Mouse (Mus musculus): ENCODE data around the gene Rab29. TPM values are rescaled to one million over a fixed set of nuclear protein-coding genes. Genes with fewer than 3 reads are reported as not detected.
"Not testable (repeated sequence)": the region's sequence is repeated elsewhere in the genome, so short reads cannot be mapped to it uniquely, and the experiment has no call there.

The Rab29 gene
- polyA plus RNA-seq, 2 experiments: 22.8 to 25.2 TPM

DNA sequence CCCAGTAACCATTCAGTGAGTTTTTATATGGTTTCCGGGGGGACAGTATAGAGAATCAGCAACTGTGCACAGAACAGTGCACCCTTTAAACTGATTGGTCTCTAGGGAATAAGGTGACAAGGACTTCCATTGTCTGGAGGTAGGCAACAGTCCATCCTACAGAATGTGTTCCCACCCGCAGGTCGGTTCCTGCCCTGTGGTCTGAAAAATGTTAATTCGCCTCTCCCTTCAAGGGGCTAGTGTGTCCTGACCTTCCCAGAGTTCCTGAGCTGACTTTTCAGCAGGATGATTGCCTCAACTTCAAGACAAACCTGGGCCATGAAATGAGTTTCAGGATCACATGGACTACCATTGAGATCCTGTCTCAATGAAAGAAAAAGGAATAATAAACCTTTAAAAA lies 24.4 kb downstream of the Rab29 start:
- H3K9me3 ChIP-seq (ENCODE audit: control insufficient read depth, low read length): no peaks in the 10 kb centered on the region
- WGBS: 72% methylated on average over 4 of the region's 4 CpGs
- no peak overlapping the region for H3K27ac ChIP-seq (replicated peaks; ENCODE audit: low read depth, low read length)
- ATAC-seq (ENCODE audit: low FRiP score, low read depth): no peak
- no peak overlapping the region for H3K9ac ChIP-seq (ENCODE audit: low read depth, low read length, severe bottlenecking)
- no peak overlapping the region for H3K4me3 ChIP-seq (replicated peaks; ENCODE audit: low read length)
- H3K27me3 ChIP-seq (ENCODE audit: control insufficient read depth, insufficient read depth, low read length): no peaks in the 10 kb centered on the region
- no peak for TF ChIP-seq POLR2A (IDR thresholded peaks at IDR 0.05; ENCODE audit: borderline replicate concordance, extremely low read depth, insufficient read depth, insufficient read length)
- no peaks in the 10 kb centered on the region for H3K4me1 ChIP-seq (ENCODE audit: control insufficient read depth, insufficient read depth, low read length)
- H3K36me3 ChIP-seq (ENCODE audit: control insufficient read depth, insufficient read depth, low read length): no peaks in the 10 kb centered on the region
- H3K4me2 ChIP-seq (replicated peaks; ENCODE audit: low read depth, low read length, severe bottlenecking): no peak overlapping the region
- no peak for DNase-seq (ENCODE audit: low spot score)

DNA sequence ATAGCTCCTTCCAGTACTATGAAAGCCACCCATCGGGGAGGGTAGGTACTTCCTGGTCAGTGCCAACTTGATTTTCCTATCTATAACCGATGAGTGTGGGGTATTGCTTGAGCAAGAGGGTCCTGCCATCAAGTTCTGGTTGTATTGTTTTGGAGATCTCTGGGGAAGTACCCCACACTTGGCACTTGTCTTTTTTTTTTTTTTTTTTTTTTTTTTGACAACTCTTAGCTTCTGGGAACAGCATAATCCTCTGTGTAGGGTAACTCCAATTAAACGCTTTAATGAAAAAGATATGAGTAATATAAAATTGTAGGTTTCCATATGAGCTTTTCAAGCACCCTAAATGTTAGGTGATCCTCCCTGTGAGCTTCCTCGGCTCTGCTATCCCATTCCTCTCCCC lies 35.7 kb downstream of the Rab29 start:
- 93% methylated on average over 4 of the region's 4 CpGs for WGBS
- TF ChIP-seq POLR2A (IDR thresholded peaks at IDR 0.05; ENCODE audit: borderline replicate concordance, extremely low read depth, insufficient read depth, insufficient read length): no peak

GRCm38 (mm10) chr1:131903251-131903650 lies 36.2 kb downstream of the Rab29 start:
- 85% methylated on average over 7 of the region's 7 CpGs for WGBS
- H3K27me3 ChIP-seq (ENCODE audit: control insufficient read depth, insufficient read depth, low read length): no peaks in the 10 kb centered on the region
- H3K9me3 ChIP-seq (ENCODE audit: control insufficient read depth, low read length): no peaks in the 10 kb centered on the region
- DNase-seq (ENCODE audit: low spot score) (no peak), ATAC-seq (ENCODE audit: low FRiP score, low read depth) (no peak)
- no peak overlapping the region for H3K4me2 ChIP-seq (replicated peaks; ENCODE audit: low read depth, low read length, severe bottlenecking)
- no peak overlapping the region for H3K4me3 ChIP-seq (replicated peaks; ENCODE audit: low read length)
- no peak overlapping the region for H3K27ac ChIP-seq (replicated peaks; ENCODE audit: low read depth, low read length)
- no peak overlapping the region for H3K9ac ChIP-seq (ENCODE audit: low read depth, low read length, severe bottlenecking)
- TF ChIP-seq POLR2A (IDR thresholded peaks at IDR 0.05; ENCODE audit: borderline replicate concordance, extremely low read depth, insufficient read depth, insufficient read length): no peak
- no peaks in the 10 kb centered on the region for H3K36me3 ChIP-seq (ENCODE audit: control insufficient read depth, insufficient read depth, low read length)
- no peaks in the 10 kb centered on the region for H3K4me1 ChIP-seq (ENCODE audit: control insufficient read depth, insufficient read depth, low read length)

More for the DNA sequence above, 35.7 kb downstream of the Rab29 start:
- Histone ChIP-seq H3K9ac (ENCODE audit: low read depth, low read length, severe bottlenecking) (no peak overlapping the region), H3K9me3 (ENCODE audit: control insufficient read depth, low read length) (no peaks in the 10 kb centered on the region), H3K27me3 (ENCODE audit: control insufficient read depth, insufficient read depth, low read length) (no peaks in the 10 kb centered on the region), H3K36me3 (ENCODE audit: control insufficient read depth, insufficient read depth, low read length) (no peaks in the 10 kb centered on the region), H3K4me3 (replicated peaks; ENCODE audit: low read length) (no peak overlapping the region), H3K4me2 (replicated peaks; ENCODE audit: low read depth, low read length, severe bottlenecking) (no peak overlapping the region), H3K4me1 (ENCODE audit: control insufficient read depth, insufficient read depth, low read length) (no peaks in the 10 kb centered on the region), H3K27ac (replicated peaks; ENCODE audit: low read depth, low read length) (no peak overlapping the region)
- no peak for DNase-seq (ENCODE audit: low spot score)
- no peak for ATAC-seq (ENCODE audit: low FRiP score, low read depth)

GRCm38 (mm10) chr1:131905497-131905896 lies 38.5 kb downstream of the Rab29 start:
- Histone ChIP-seq H3K9ac (ENCODE audit: low read depth, low read length, severe bottlenecking) (no peak overlapping the region), H3K27me3 (ENCODE audit: control insufficient read depth, insufficient read depth, low read length) (no peaks in the 10 kb centered on the region; the same call in 1 of the 2 replicates), H3K4me2 (replicated peaks; ENCODE audit: low read depth, low read length, severe bottlenecking) (no peak overlapping the region), H3K36me3 (ENCODE audit: control insufficient read depth, insufficient read depth, low read length) (no peaks in the 10 kb centered on the region), H3K9me3 (ENCODE audit: control insufficient read depth, low read length) (no peaks in the 10 kb centered on the region), H3K27ac (replicated peaks; ENCODE audit: low read depth, low read length) (no peak overlapping the region), H3K4me1 (ENCODE audit: control insufficient read depth, insufficient read depth, low read length) (no peaks in the 10 kb centered on the region), H3K4me3 (replicated peaks; ENCODE audit: low read length) (no peak overlapping the region)
- ATAC-seq (ENCODE audit: low FRiP score, low read depth): no peak
- WGBS: 22% methylated on average over 1 of the region's 1 CpGs
- no peak for TF ChIP-seq POLR2A (IDR thresholded peaks at IDR 0.05; ENCODE audit: borderline replicate concordance, extremely low read depth, insufficient read depth, insufficient read length)
- DNase-seq (ENCODE audit: low spot score): peak; percentile 28

DNA sequence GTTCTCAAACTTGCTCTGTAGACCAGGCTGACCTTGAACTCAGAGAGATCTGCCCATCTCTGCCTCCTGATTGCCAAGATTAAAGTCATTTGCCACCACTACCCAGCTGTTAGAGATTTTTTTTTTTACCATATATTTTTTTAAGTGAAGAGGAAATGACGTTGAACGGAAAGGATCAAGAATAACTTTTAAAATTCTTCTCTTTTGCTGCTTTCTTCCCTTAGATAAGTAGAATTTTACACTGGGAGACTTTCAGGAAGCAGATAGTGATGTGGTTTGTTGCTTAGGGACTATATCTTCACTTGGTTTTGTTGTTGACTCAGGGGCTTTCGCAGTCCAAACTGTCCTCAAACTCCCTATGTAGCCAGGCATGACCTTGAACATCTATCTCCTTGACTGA lies 41.4 kb downstream of the Rab29 start:
- no peak overlapping the region for H3K4me2 ChIP-seq (replicated peaks; ENCODE audit: low read depth, low read length, severe bottlenecking)
- no peaks in the 10 kb centered on the region; the same call in 1 of the 2 replicates for H3K27me3 ChIP-seq (ENCODE audit: control insufficient read depth, insufficient read depth, low read length)
- TF ChIP-seq POLR2A (IDR thresholded peaks at IDR 0.05; ENCODE audit: borderline replicate concordance, extremely low read depth, insufficient read depth, insufficient read length): no peak
- WGBS: 92% methylated on average over 3 of the region's 3 CpGs
- DNase-seq (ENCODE audit: low spot score) (no peak), ATAC-seq (ENCODE audit: low FRiP score, low read depth) (no peak)
- H3K9me3 ChIP-seq (ENCODE audit: control insufficient read depth, low read length): no peaks in the 10 kb centered on the region
- no peaks in the 10 kb centered on the region for H3K36me3 ChIP-seq (ENCODE audit: control insufficient read depth, insufficient read depth, low read length)
- peaks cover 3% of the 10 kb centered on the region for H3K4me1 ChIP-seq (ENCODE audit: control insufficient read depth, insufficient read depth, low read length)
- no peak overlapping the region for H3K4me3 ChIP-seq (replicated peaks; ENCODE audit: low read length)
- H3K9ac ChIP-seq (ENCODE audit: low read depth, low read length, severe bottlenecking): no peak overlapping the region
- no peak overlapping the region for H3K27ac ChIP-seq (replicated peaks; ENCODE audit: low read depth, low read length)

GRCm38 (mm10) chr1:131909236-131909635 lies 42.2 kb downstream of the Rab29 start:
- H3K4me3 ChIP-seq (replicated peaks; ENCODE audit: low read length); H3K27me3 ChIP-seq (ENCODE audit: control insufficient read depth, insufficient read depth, low read length); DNase-seq (ENCODE audit: low spot score); H3K36me3 ChIP-seq (ENCODE audit: control insufficient read depth, insufficient read depth, low read length); H3K4me2 ChIP-seq (replicated peaks; ENCODE audit: low read depth, low read length, severe bottlenecking); H3K9ac ChIP-seq (ENCODE audit: low read depth, low read length, severe bottlenecking); H3K27ac ChIP-seq (replicated peaks; ENCODE audit: low read depth, low read length); ATAC-seq (ENCODE audit: low FRiP score, low read depth); H3K4me1 ChIP-seq (ENCODE audit: control insufficient read depth, insufficient read depth, low read length); H3K9me3 ChIP-seq (ENCODE audit: control insufficient read depth, low read length): not testable (repeated sequence)
- 95% methylated on average over 2 of the region's 2 CpGs for WGBS

Data from limb, embryonic 14.5 days (tissue).